Mouse (Mus musculus) forebrain, embryonic 10.5 days (tissue): ENCODE results near the gene Kif1b. TPM values are rescaled to one million over a fixed set of nuclear protein-coding genes. Genes with fewer than 3 reads are reported as not detected.

Experiments used
- DNase-seq: peaks from one replicate; pipeline ENCODE4 v3.0.0-alpha.2; 2017; ENCODE audit warnings: low spot score; ENCODE audit errors: extremely low spot score
- H3K27ac ChIP-seq: fragments of 300-500 bp; sonication (generic); 2 replicates; pipeline ENCODE4 v1.5.1; 2016; ENCODE audit warnings: mild to moderate bottlenecking
- H3K27me3 ChIP-seq: fragments of 300-500 bp; sonication (generic); 2 replicates; pipeline ENCODE4 v1.6.1; 2016; ENCODE audit warnings: mild to moderate bottlenecking; ENCODE audit not compliant: poor library complexity, severe bottlenecking
- H3K36me3 ChIP-seq: fragments of 300-500 bp; sonication (generic); replicated peaks from 2 replicates; pipeline ENCODE4 v1.6.1; 2016; ENCODE audit warnings: mild to moderate bottlenecking, moderate library complexity
- H3K4me1 ChIP-seq: fragments of 300-500 bp; sonication (generic); 2 replicates; pipeline ENCODE4 v1.6.1; 2016
- H3K4me3 ChIP-seq: fragments of 300-500 bp; sonication (generic); 2 replicates; pipeline ENCODE4 v1.5.1; 2016; ENCODE audit warnings: mild to moderate bottlenecking, moderate library complexity
- H3K9me3 ChIP-seq: fragments of 300-500 bp; sonication (generic); 2 replicates; pipeline ENCODE4 v1.6.1; 2016; ENCODE audit warnings: mild to moderate bottlenecking, moderate library complexity
- WGBS: fragments of 180-500 bp; shearing (Covaris S2); methylation state at CpG from one replicate; pipeline ENCODE4 v1.1.7; 2016; 5-methylcytosine and 5-hydroxymethylcytosine counted together
- polyA plus RNA-seq: library from polyadenylated mRNA; unstranded; fragments of >200 nt; fragmentation: Nextera tagmentation; extraction: Ambion mirVana; gene quantifications from 2 replicates; pipeline ENCODE4 v1.2.1, GENCODE M21; 2016

Gene Kif1b
- polyA plus RNA-seq, 1 experiment from 2014 or later = 59.8 TPM

GRCm38 (mm10) chr4:149150256-149150655 is 157.2 kb downstream of the Kif1b start:
- no peak overlapping the region for H3K4me3 ChIP-seq
- no peak overlapping the region for H3K27ac ChIP-seq
- peaks cover 64% of the 10 kb centered on the region for H3K36me3 ChIP-seq
- no peak for DNase-seq
- 89% methylated on average over 11 of the region's 11 CpGs for WGBS
- H3K9me3 ChIP-seq = peaks cover 4% of the 10 kb centered on the region; the same call in 1 of the 2 replicates
- H3K27me3 ChIP-seq = no peaks in the 10 kb centered on the region
- peaks cover 19% of the 10 kb centered on the region for H3K4me1 ChIP-seq

DNA sequence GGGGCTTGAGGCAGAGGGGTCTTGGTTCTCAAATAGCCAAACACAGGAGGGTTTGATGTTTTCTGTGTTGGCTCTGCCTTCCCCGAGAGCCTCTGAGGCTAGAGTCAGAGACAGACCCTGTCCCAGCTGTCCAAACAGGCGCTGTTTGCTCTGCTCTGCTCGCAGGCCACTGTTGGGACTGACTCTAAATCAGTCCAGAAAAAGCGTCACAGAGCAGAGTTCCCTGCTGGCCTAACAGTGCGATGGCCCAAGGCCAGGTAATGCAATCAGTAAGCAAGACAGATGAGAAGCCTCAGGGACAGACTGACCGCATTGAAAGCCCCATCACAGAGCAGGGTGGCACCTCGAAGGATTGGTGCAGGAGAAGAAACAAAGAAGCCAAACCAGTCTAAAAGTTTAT is 157.9 kb downstream of the Kif1b start:
- H3K36me3 ChIP-seq = peaks cover 57% of the 10 kb centered on the region
- no peaks in the 10 kb centered on the region for H3K9me3 ChIP-seq
- H3K27me3 ChIP-seq = no peaks in the 10 kb centered on the region
- peaks cover 21% of the 10 kb centered on the region for H3K4me1 ChIP-seq
- H3K4me3 ChIP-seq = no peak overlapping the region
- 84% methylated on average over 7 of the region's 7 CpGs for WGBS
- no peak overlapping the region for H3K27ac ChIP-seq
- no peak for DNase-seq

DNA sequence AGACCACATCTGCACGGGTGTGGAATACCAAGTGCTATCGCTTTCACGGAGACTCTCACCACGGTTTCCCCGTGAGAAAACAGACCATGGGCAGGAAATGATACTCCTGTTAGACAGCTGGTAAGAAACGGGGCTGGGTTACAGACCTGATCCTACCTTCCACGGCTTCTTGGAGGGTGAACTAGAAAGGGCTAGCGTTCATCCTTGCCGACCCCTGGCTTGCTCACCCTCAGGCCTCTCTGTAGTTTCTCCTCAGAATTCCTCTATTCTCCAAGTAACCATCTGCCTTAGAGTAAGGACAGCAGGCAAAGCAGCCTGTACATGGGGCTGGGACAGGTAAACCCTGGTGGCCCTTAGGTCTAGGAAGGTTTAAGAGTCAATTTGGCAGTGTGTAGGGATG is 158.3 kb downstream of the Kif1b start:
- H3K4me1 ChIP-seq = peaks cover 22% of the 10 kb centered on the region
- H3K4me3 ChIP-seq = no peak overlapping the region
- no peaks in the 10 kb centered on the region for H3K27me3 ChIP-seq
- H3K36me3 ChIP-seq = peaks cover 53% of the 10 kb centered on the region
- no peak for DNase-seq
- no peak overlapping the region for H3K27ac ChIP-seq
- WGBS = 88% methylated on average over 9 of the region's 9 CpGs
- no peaks in the 10 kb centered on the region for H3K9me3 ChIP-seq

DNA sequence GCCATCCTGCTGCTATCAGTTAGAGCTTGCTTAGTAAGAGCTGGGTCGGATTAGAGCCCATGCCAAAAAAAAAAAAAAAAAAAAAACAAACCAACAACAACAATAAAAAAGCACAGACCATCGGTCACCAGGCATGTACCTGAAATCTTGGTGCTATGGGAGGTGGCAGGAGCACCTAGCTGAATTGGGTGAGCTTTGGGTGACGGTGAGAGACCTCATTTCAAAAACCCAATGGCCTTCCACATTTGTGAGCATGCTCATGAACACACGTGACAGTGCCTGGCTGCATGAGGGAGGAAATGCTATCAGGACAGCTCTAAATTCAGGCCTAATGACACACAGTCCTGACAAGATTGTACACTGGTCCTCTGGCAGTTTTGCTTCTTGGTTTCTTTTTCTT is 159.4 kb downstream of the Kif1b start:
- H3K4me1 ChIP-seq = peaks cover 22% of the 10 kb centered on the region
- WGBS = 74% methylated on average over 4 of the region's 4 CpGs
- H3K27ac ChIP-seq = no peak overlapping the region
- no peak for DNase-seq
- peaks cover 42% of the 10 kb centered on the region for H3K36me3 ChIP-seq
- no peak overlapping the region for H3K4me3 ChIP-seq
- H3K27me3 ChIP-seq = no peaks in the 10 kb centered on the region
- no peaks in the 10 kb centered on the region for H3K9me3 ChIP-seq

GRCm38 (mm10) chr4:149147528-149147927 is 160.0 kb downstream of the Kif1b start:
- Histone ChIP-seq H3K27me3 (no peaks in the 10 kb centered on the region), H3K4me3 (no peak overlapping the region), H3K36me3 (peaks cover 36% of the 10 kb centered on the region), H3K27ac (no peak overlapping the region), H3K4me1 (peaks cover 22% of the 10 kb centered on the region), H3K9me3 (no peaks in the 10 kb centered on the region)
- 86% methylated on average over 7 of the region's 7 CpGs for WGBS
- DNase-seq = no peak

DNA sequence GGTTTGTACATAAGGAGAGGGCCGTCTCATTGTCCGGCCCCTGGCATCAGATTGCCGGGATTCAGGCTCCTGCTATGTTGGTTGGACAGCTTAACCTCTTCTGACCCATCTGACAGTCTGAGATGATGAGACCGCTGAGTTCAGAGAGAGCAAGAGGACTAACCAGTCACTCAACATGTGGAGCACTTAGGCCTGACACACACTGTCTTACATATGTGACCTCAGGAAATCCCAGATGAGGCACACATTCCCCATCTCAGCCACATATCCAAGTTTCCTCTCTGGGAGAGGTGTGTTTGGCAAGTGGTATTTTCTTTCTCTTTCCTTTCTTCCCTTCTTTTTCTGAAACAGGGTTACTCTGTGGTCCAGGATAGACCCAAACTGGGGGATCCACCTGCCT is 162.3 kb downstream of the Kif1b start:
- Histone ChIP-seq H3K27me3 (no peaks in the 10 kb centered on the region), H3K27ac (no peak overlapping the region), H3K4me3 (no peak overlapping the region), H3K4me1 (peaks cover 20% of the 10 kb centered on the region), H3K9me3 (no peaks in the 10 kb centered on the region), H3K36me3 (peaks cover 12% of the 10 kb centered on the region)
- no peak for DNase-seq
- WGBS = 84% methylated on average over 4 of the region's 4 CpGs

GRCm38 (mm10) chr4:149144459-149144858 is 163.0 kb downstream of the Kif1b start:
- no peaks in the 10 kb centered on the region for H3K9me3 ChIP-seq
- H3K4me3 ChIP-seq = no peak overlapping the region
- peaks cover 18% of the 10 kb centered on the region for H3K4me1 ChIP-seq
- no peaks in the 10 kb centered on the region for H3K27me3 ChIP-seq
- 5% methylated on average over 3 of the region's 3 CpGs for WGBS
- peak; percentile 88 for DNase-seq
- peak overlapping the region; percentile 80 for H3K27ac ChIP-seq
- peaks cover 6% of the 10 kb centered on the region for H3K36me3 ChIP-seq

GRCm38 (mm10) chr4:149143594-149143993 is 163.9 kb downstream of the Kif1b start:
- peaks cover 18% of the 10 kb centered on the region for H3K4me1 ChIP-seq
- DNase-seq = no peak
- H3K27me3 ChIP-seq = no peaks in the 10 kb centered on the region
- H3K4me3 ChIP-seq = no peak overlapping the region
- no peaks in the 10 kb centered on the region for H3K36me3 ChIP-seq
- H3K9me3 ChIP-seq = no peaks in the 10 kb centered on the region
- H3K27ac ChIP-seq = no peak overlapping the region
- 35% methylated on average over 4 of the region's 4 CpGs for WGBS

DNA sequence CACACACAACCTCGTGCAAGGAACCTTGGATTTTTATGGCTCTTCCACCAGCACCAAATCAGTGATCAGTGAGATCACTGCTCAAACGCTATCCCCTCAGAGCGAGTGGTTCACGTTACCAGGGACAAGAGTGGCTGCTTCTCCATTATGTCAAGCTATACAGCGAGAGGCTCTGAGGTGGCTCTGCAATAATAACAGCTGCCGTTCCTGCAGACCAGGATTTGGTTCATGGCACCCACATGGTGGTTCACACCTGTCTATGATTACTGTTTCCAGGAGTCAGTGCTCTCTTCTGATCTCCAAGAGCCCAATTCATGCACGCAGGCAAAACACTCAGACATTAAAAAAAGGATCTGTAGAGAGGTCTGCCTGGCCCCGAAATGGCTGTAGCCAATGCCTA is 169.0 kb downstream of the Kif1b start:
- no peak for DNase-seq
- Histone ChIP-seq H3K27ac (no peak overlapping the region), H3K27me3 (no peaks in the 10 kb centered on the region), H3K36me3 (peaks cover 14% of the 10 kb centered on the region), H3K9me3 (no peaks in the 10 kb centered on the region), H3K4me3 (no peak overlapping the region), H3K4me1 (peaks cover 14% of the 10 kb centered on the region)
- WGBS = 81% methylated on average over 8 of the region's 8 CpGs

GRCm38 (mm10) chr4:149136982-149137770 is 170.3 kb downstream of the Kif1b start, which contains the start of gene Cenps:
Gene Cenps, minus strand, starts transcription at chr4:149137629.
- H3K4me1 ChIP-seq = peaks cover 19% of the 10 kb centered on the region
- H3K9me3 ChIP-seq = no peaks in the 10 kb centered on the region
- WGBS = under 1% methylated on average over 68 of the region's 68 CpGs
- H3K36me3 ChIP-seq = peaks cover 25% of the 10 kb centered on the region
- H3K27me3 ChIP-seq = no peaks in the 10 kb centered on the region
- peak within 1 kb of the TSS; percentile 66 for H3K4me3 ChIP-seq
- peak within 1 kb of the TSS; percentile 93 for H3K27ac ChIP-seq
- peak; percentile 95 for DNase-seq

- peaks cover 19% of the 10 kb centered on the region for H3K4me1 ChIP-seq
- H3K27ac ChIP-seq = peak overlapping the region; percentile 93
- H3K27me3 ChIP-seq = no peaks in the 10 kb centered on the region
- 76% methylated on average over 18 of the region's 18 CpGs for WGBS
- H3K4me3 ChIP-seq = peak overlapping the region; percentile 66
- H3K36me3 ChIP-seq = peaks cover 34% of the 10 kb centered on the region
- no peaks in the 10 kb centered on the region for H3K9me3 ChIP-seq
- DNase-seq = peak; percentile 18
Measured at GRCm38 (mm10) chr4:149136116-149136850, 171.2 kb downstream of the Kif1b start.

GRCm38 (mm10) chr4:149133395-149133794 is 174.1 kb downstream of the Kif1b start:
- peaks cover 62% of the 10 kb centered on the region for H3K36me3 ChIP-seq
- no peaks in the 10 kb centered on the region for H3K27me3 ChIP-seq
- 83% methylated on average over 5 of the region's 5 CpGs for WGBS
- no peak overlapping the region for H3K4me3 ChIP-seq
- DNase-seq = no peak
- no peaks in the 10 kb centered on the region for H3K9me3 ChIP-seq
- peaks cover 19% of the 10 kb centered on the region for H3K4me1 ChIP-seq
- no peak overlapping the region for H3K27ac ChIP-seq
